Mouse (Mus musculus): ENCODE data around the gene Nectin1. TPM values are rescaled to one million over a fixed set of nuclear protein-coding genes. Genes with fewer than 3 reads are reported as not detected.

Gene Nectin1
- polyA plus RNA-seq, 1 experiment from 2014 or later: 15.9 TPM

DNA sequence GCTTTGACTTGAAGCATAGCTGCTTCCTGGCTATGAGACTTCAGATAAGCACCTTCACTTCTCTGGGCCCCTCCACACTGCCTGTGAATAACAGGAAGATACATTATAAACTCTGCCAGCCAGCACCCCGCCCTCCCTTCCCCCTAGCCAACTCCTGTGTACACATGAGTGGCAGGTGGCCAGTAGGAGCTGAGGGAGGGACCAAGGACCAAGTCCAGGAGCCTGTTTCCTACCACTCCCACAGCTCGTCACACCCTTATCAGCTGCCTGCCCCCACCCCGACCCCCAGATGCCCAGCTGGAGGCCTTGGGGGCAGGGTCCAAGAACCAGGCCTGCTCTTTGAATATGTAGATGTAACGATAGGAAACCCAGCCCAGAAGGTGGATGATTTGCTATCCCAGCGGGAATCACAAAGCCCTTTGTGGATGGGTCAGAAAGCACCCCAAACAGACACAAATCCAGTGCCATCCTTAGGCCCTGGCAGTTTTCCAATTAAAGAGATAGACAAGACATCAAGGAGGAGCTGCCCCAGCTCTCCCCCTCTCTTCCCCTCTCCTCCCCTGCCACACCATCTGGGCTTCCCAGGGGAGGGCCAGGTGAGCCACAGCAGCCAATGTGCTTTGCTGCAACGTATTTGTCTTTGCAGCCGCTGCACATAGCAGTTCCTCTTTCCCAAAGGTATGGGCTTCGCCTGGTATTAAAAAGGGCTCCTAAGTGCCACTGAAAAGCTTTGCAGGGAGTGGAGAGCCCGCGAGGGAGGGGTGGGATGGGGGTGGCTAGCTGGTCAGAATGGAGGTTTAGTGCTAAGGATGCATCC is 14.1 kb upstream of the Nectin1 start:
- H3K9ac ChIP-seq: no peak overlapping the region; the same call in 1 of the 2 replicates

GRCm38 (mm10) chr9:43730284-43731027 is 13.3 kb upstream of the Nectin1 start:
- Histone ChIP-seq H3K27ac (no peak overlapping the region), H3K36me3 (replicated peaks) (no peaks in the 10 kb centered on the region), H3K27me3 (replicated peaks) (no peaks in the 10 kb centered on the region), H3K9ac (no peak overlapping the region), H3K9me3 (no peaks in the 10 kb centered on the region), H3K4me3 (no peak overlapping the region), H3K4me1 (peaks cover 18% of the 10 kb centered on the region), H3K4me2 (no peak overlapping the region)
- ATAC-seq (replicated peaks): peak; percentile 46
- WGBS: 11% methylated on average over 22 of the region's 22 CpGs

More for the DNA sequence above, 14.1 kb upstream of the Nectin1 start:
- Histone ChIP-seq H3K4me3 (no peak overlapping the region), H3K27ac (no peak overlapping the region), H3K27me3 (replicated peaks) (no peaks in the 10 kb centered on the region), H3K36me3 (replicated peaks) (no peaks in the 10 kb centered on the region), H3K4me2 (no peak overlapping the region), H3K9me3 (no peaks in the 10 kb centered on the region), H3K4me1 (peaks cover 18% of the 10 kb centered on the region)
- ATAC-seq (replicated peaks): no peak
- 16% methylated on average over 10 of the region's 10 CpGs for WGBS

DNA sequence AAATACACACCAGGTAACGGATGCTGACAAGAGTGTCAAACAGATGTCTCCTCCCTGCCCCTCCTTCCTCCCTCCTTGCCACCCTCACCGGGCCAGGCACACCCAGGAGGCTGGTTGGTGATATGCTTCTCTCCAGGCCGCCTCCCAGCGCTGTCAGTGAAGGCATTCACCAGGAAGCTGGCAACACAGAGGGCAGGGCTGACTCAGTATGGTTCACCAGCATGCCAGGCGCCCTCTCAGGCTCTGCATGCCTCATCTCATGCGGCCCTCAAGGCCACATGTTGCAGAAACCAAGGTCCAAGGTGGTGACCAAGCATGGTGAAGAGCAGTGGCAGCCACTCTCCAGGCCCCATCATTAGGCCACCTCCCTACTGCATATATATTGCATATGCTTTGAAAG is 11.9 kb upstream of the Nectin1 start:
- Histone ChIP-seq H3K9me3 (no peaks in the 10 kb centered on the region), H3K36me3 (replicated peaks) (no peaks in the 10 kb centered on the region), H3K27me3 (replicated peaks) (no peaks in the 10 kb centered on the region), H3K4me1 (peaks cover 18% of the 10 kb centered on the region), H3K4me3 (no peak overlapping the region), H3K9ac (no peak overlapping the region), H3K27ac (no peak overlapping the region), H3K4me2 (no peak overlapping the region)
- 76% methylated on average over 6 of the region's 6 CpGs for WGBS
- ATAC-seq (replicated peaks): no peak

- Histone ChIP-seq H3K36me3 (replicated peaks) (no peaks in the 10 kb centered on the region), H3K9me3 (no peaks in the 10 kb centered on the region), H3K9ac (no peak overlapping the region), H3K27ac (no peak overlapping the region), H3K4me1 (peaks cover 23% of the 10 kb centered on the region), H3K27me3 (replicated peaks) (no peaks in the 10 kb centered on the region), H3K4me2 (no peak overlapping the region), H3K4me3 (no peak overlapping the region)
- no peak for ATAC-seq (replicated peaks)
- 57% methylated on average over 8 of the region's 8 CpGs for WGBS
These were observed 11.1 kb upstream of the Nectin1 start for GRCm38 (mm10) chr9:43732671-43733070.

GRCm38 (mm10) chr9:43734952-43735351 is 8.8 kb upstream of the Nectin1 start:
- H3K27me3 ChIP-seq (replicated peaks): 0 out of 2 replicates have a peak, but pooled peaks cover 5% of the 10 kb centered on the region
- H3K4me1 ChIP-seq: peaks cover 26% of the 10 kb centered on the region

DNA sequence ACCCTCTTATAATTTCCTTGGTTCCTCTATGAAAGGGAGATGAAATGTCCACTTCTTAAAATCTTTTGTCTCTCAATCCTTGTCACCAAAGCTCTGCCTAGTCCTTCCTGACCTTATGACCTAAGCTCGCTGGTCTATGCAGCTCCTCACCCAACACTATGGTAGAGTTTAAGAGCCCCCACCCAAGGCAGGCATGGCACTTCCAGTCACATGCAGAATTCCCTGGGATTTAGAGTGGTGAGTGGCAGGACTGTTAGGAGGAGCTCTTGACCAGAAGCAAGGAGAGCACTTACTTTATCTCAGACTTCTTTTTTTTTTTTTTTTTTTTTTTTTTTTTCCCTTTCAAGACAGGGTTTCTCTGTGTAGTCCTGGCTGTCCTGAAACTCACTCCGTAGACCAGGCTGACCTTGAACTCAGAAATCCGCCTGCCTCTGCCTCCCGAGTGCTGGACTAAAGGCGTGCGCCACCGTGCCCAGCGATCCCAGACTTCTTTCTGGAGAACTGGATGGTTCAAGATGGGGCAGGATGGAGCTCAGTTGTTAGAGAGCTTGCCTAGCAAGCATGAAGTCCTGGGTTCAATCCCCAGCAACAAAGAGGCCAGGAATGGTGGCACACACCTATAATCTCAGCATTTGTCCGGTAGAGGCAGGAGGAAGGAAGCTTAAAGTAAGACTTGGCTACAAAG is 7.6 kb upstream of the Nectin1 start:
- Histone ChIP-seq H3K4me2 (no peak overlapping the region), H3K9ac (no peak overlapping the region), H3K36me3 (replicated peaks) (no peaks in the 10 kb centered on the region), H3K9me3 (no peaks in the 10 kb centered on the region), H3K27ac (no peak overlapping the region), H3K27me3 (replicated peaks) (0 out of 2 replicates have a peak, but pooled peaks cover 5% of the 10 kb centered on the region), H3K4me1 (peaks cover 21% of the 10 kb centered on the region), H3K4me3 (no peak overlapping the region)
- WGBS: 94% methylated on average over 9 of the region's 9 CpGs
- ATAC-seq (replicated peaks): no peak

More at GRCm38 (mm10) chr9:43734952-43735351, 8.8 kb upstream of the Nectin1 start:
- H3K9ac ChIP-seq: no peak overlapping the region
- no peak overlapping the region for H3K4me3 ChIP-seq
- H3K36me3 ChIP-seq (replicated peaks): no peaks in the 10 kb centered on the region
- no peaks in the 10 kb centered on the region for H3K9me3 ChIP-seq
- no peak overlapping the region for H3K27ac ChIP-seq
- H3K4me2 ChIP-seq: no peak overlapping the region
- ATAC-seq (replicated peaks): no peak

GRCm38 (mm10) chr9:43737331-43737730 is 6.5 kb upstream of the Nectin1 start:
- Histone ChIP-seq H3K27ac (no peak overlapping the region), H3K36me3 (replicated peaks) (no peaks in the 10 kb centered on the region), H3K9me3 (no peaks in the 10 kb centered on the region), H3K4me2 (peak overlapping the region; percentile 43), H3K27me3 (replicated peaks) (0 out of 2 replicates have a peak, but pooled peaks cover 5% of the 10 kb centered on the region), H3K4me1 (peaks cover 21% of the 10 kb centered on the region), H3K4me3 (no peak overlapping the region), H3K9ac (no peak overlapping the region)
- no peak for ATAC-seq (replicated peaks)
- WGBS: 20% methylated on average over 3 of the region's 3 CpGs

- H3K4me2 ChIP-seq: peak overlapping the region; percentile 43
- H3K4me3 ChIP-seq: no peak overlapping the region
- H3K9ac ChIP-seq: no peak overlapping the region
- 0 out of 2 replicates have a peak, but pooled peaks cover 5% of the 10 kb centered on the region for H3K27me3 ChIP-seq (replicated peaks)
- peaks cover 26% of the 10 kb centered on the region for H3K4me1 ChIP-seq
- no peak overlapping the region for H3K27ac ChIP-seq
- WGBS: 2% methylated on average over 12 of the region's 12 CpGs
- ATAC-seq (replicated peaks): peak; percentile 21; the same call in 1 of the 2 replicates
- no peaks in the 10 kb centered on the region for H3K9me3 ChIP-seq
- no peaks in the 10 kb centered on the region for H3K36me3 ChIP-seq (replicated peaks)
These were observed 5.9 kb upstream of the Nectin1 start for GRCm38 (mm10) chr9:43737871-43738292.

DNA sequence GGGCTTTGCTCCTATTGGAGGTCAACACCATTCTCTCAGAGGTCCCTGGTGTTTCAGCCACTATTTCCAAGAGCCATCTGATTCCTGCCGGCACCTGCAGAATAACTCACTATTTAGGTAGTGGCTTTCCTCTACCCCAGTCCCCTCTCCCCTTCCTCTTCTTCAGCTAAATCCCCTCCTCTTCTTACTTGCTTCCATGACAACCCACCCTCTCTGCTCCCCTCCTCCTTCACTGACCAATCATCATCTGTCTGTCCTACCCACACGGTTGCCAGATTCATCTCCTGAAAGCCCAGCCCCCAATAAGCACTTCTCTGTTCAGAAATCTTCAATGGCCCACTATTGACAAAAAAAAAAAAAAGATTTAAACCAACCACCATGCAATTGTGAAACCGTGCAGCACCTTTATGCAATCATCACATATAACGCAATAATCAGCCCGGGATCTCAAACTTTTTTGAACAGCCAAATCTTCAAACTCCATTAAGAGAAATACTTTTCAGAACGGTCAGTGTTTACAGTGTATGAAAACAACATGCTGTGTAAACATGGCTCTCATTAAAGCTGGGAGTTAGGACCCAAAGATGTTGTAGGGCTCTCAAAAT is 5.2 kb upstream of the Nectin1 start:
- 28% methylated on average over 6 of the region's 6 CpGs for WGBS
- no peaks in the 10 kb centered on the region for H3K36me3 ChIP-seq (replicated peaks)
- H3K9ac ChIP-seq: no peak overlapping the region
- peaks cover 28% of the 10 kb centered on the region for H3K4me1 ChIP-seq
- no peak overlapping the region for H3K4me3 ChIP-seq
- no peak for ATAC-seq (replicated peaks)
- 0 out of 2 replicates have a peak, but pooled peaks cover 5% of the 10 kb centered on the region for H3K27me3 ChIP-seq (replicated peaks)
- no peak overlapping the region for H3K27ac ChIP-seq
- H3K9me3 ChIP-seq: no peaks in the 10 kb centered on the region
- peak overlapping the region; percentile 43 for H3K4me2 ChIP-seq

GRCm38 (mm10) chr9:43741277-43741676 is 2.5 kb upstream of the Nectin1 start:
- Histone ChIP-seq H3K27ac (no peak overlapping the region), H3K4me2 (no peak overlapping the region), H3K4me1 (peaks cover 42% of the 10 kb centered on the region), H3K4me3 (no peak overlapping the region), H3K36me3 (replicated peaks) (no peaks in the 10 kb centered on the region), H3K9ac (no peak overlapping the region), H3K27me3 (replicated peaks) (0 out of 2 replicates have a peak, but pooled peaks cover 5% of the 10 kb centered on the region), H3K9me3 (no peaks in the 10 kb centered on the region)
- no peak for ATAC-seq (replicated peaks)
- WGBS: 89% methylated on average over 2 of the region's 2 CpGs

GRCm38 (mm10) chr9:43742066-43742465 is 1.7 kb upstream of the Nectin1 start:
- no peaks in the 10 kb centered on the region for H3K36me3 ChIP-seq (replicated peaks)
- H3K9me3 ChIP-seq: no peaks in the 10 kb centered on the region
- no peak overlapping the region for H3K27ac ChIP-seq
- no peak overlapping the region for H3K9ac ChIP-seq
- H3K4me3 ChIP-seq: no peak overlapping the region
- peaks cover 50% of the 10 kb centered on the region for H3K4me1 ChIP-seq
- H3K4me2 ChIP-seq: no peak overlapping the region
- ATAC-seq (replicated peaks): no peak
- 0 out of 2 replicates have a peak, but pooled peaks cover 5% of the 10 kb centered on the region for H3K27me3 ChIP-seq (replicated peaks)
- WGBS: 66% methylated on average over 4 of the region's 4 CpGs

Data from midbrain, embryonic 15.5 days (tissue).